Comparison of ENCODE assay signal across 25 mouse cellular contexts in genomic region chr8:119478684-119479083, GRCm38 (mm10). TPM values are rescaled to one million over a fixed set of nuclear protein-coding genes. Genes with fewer than 3 reads are reported as not detected.
"Had no signal": no experiment of that assay in that cellular context is flagged by ENCODE, and none has a peak within 500 bp of the region (broad histone marks: within the 10 kb centered on the region; RNA-seq: fewer than 3 reads in every experiment).

No protein-coding gene starts in this region.

- H3K36me3 ChIP-seq: midbrain, embryonic 13.5 days; midbrain, embryonic 15.5 days; neural tube, embryonic 13.5 days; neural tube, embryonic 15.5 days had no signal

- DNase-seq: lung, adult 18-20 months; lung, embryonic 14.5 days; lung, postnatal 10 days; lung, postnatal 4 days; retina, postnatal 1 day; right cerebral cortex, adult 18-20 months; right cerebral cortex, postnatal 25 days; right cerebral cortex, postnatal 4 days; spleen, adult 18-20 months; thymus, adult 2 months; thymus, postnatal 25 days; thymus, postnatal 4 days had no signal

- H3K4me3 ChIP-seq: midbrain, embryonic 13.5 days; midbrain, embryonic 15.5 days; myocyte; neural tube, embryonic 13.5 days; neural tube, embryonic 15.5 days had no signal

- H3K4me1 ChIP-seq: midbrain, embryonic 15.5 days; neural tube, embryonic 15.5 days had no signal

- ATAC-seq: midbrain, embryonic 13.5 days; midbrain, embryonic 15.5 days had no signal

- H3K27ac ChIP-seq: midbrain, embryonic 13.5 days; midbrain, embryonic 15.5 days; neural tube, embryonic 13.5 days; neural tube, embryonic 15.5 days had no signal

- H3K9me3 ChIP-seq: midbrain, embryonic 13.5 days; midbrain, embryonic 15.5 days; neural tube, embryonic 13.5 days; neural tube, embryonic 15.5 days had no signal

- H3K27me3 ChIP-seq: midbrain, embryonic 13.5 days; midbrain, embryonic 15.5 days; neural tube, embryonic 13.5 days; neural tube, embryonic 15.5 days had no signal

- H3K9ac ChIP-seq: lung, embryonic 14.5 days; midbrain, embryonic 13.5 days; midbrain, embryonic 15.5 days; neural tube, embryonic 13.5 days; neural tube, embryonic 15.5 days had no signal

- H3K4me2 ChIP-seq: lung, embryonic 14.5 days; midbrain, embryonic 11.5 days; midbrain, embryonic 13.5 days; midbrain, embryonic 15.5 days; neural tube, embryonic 13.5 days; neural tube, embryonic 15.5 days had no signal

RNA-seq across cellular contexts. Expression of gene Slc38a8, which starts 22.8 kb away (rescaled TPM):
- total RNA-seq: megakaryocyte, adult 5-6 weeks; megakaryocyte-erythroid progenitor cell, adult 5-6 weeks had no signal
- polyA plus RNA-seq: liver, embryonic 16.5 days; lung, embryonic 14.5 days; lung, embryonic 16.5 days; midbrain, embryonic 11.5 days; midbrain, embryonic 13.5 days; midbrain, embryonic 15.5 days; myocyte; neural tube, embryonic 11.5 days; neural tube, embryonic 13.5 days; neural tube, embryonic 15.5 days; stomach, embryonic 14.5 days; stomach, embryonic 16.5 days had no signal

RNA-seq across cellular contexts. Expression of gene Necab2, which starts 32.2 kb away (rescaled TPM):
- total RNA-seq: megakaryocyte, adult 5-6 weeks; megakaryocyte-erythroid progenitor cell, adult 5-6 weeks had no signal
- polyA plus RNA-seq: myocyte had no signal

RNA-seq across cellular contexts. Expression of gene Osgin1, which starts 44.8 kb away (rescaled TPM):
- total RNA-seq: megakaryocyte-erythroid progenitor cell, adult 5-6 weeks had no signal
- polyA plus RNA-seq: neural tube, embryonic 13.5 days had no signal
